ENCODE assay signal across 8 mouse cellular contexts in genomic region chr2:27043461-27043860, GRCm38 (mm10). TPM values are rescaled to one million over a fixed set of nuclear protein-coding genes. Genes with fewer than 3 reads are reported as not detected.
A peak's percentile ranks its signal among the peaks of the same experiment; 100 is the strongest.
DNase-seq lines count a peak whose midpoint lies in the region; ATAC-seq lines count a peak whose summit lies in the region.

No protein-coding gene starts in this region.

- ATAC-seq in common myeloid progenitor, adult 5-6 weeks (replicated peaks; ENCODE audit: low read depth, poor library complexity, severe bottlenecking) = peak; percentile 78
- ATAC-seq in megakaryocyte-erythroid progenitor cell, adult 5-6 weeks (replicated peaks; ENCODE audit: low FRiP score, low TSS enrichment, poor library complexity, severe bottlenecking) = peak; percentile 66

- peak; percentile 91 for DNase-seq in NIH3T3 (ENCODE audit: low read depth)
- DNase-seq in gastrocnemius, postnatal 14 days = peak; percentile 88
- peak; percentile 56 for DNase-seq in induced T-regulatory cell, adult 2 months (ENCODE audit: low read depth)
- DNase-seq in left cerebral cortex, adult 9 months (ENCODE audit: low spot score in 2 of 2) = peak; percentile 53 to 93
- DNase-seq in right cerebral cortex, postnatal 4 days = peak; percentile 91
- peak; percentile 79 to 87 for DNase-seq in urinary bladder, postnatal 4 days (ENCODE audit: low spot score in 2 of 2)

- intact Hi-C loops in gastrocnemius, postnatal 14 days (cut with DNase I; ENCODE audit: low total_unique reads) = loop anchor here (2.0 kb wide), 1 partner anchor 193 kb away; no protein-coding TSS in a partner anchor

RNA-seq across cellular contexts. Expression of gene Slc2a6, which starts 15.7 kb away (rescaled TPM):
- total RNA-seq in common myeloid progenitor, adult 5-6 weeks (2017) = 2.5 and 5.7 TPM in 2 replicates
- under 1 TPM; 0.11 to 0.62 TPM for total RNA-seq in gastrocnemius, postnatal 14 days (2021)
- total RNA-seq in megakaryocyte-erythroid progenitor cell, adult 5-6 weeks (2014; fragmentation: Nextera tagmentation) = 0.62 TPM in 1 of 2 replicates, not detected in the other
- total RNA-seq in megakaryocyte-erythroid progenitor cell, adult 5-6 weeks (2017) = 0.05 and 1.0 TPM in 2 replicates

RNA-seq across cellular contexts. Expression of gene Mymk, which starts 28.5 kb away (rescaled TPM):
- not detected in 2 replicates for total RNA-seq in common myeloid progenitor, adult 5-6 weeks (2017)
- total RNA-seq in gastrocnemius, postnatal 14 days (2021) = 10 to 100 TPM; 30.5 to 36.4 TPM
- not detected in 2 replicates for total RNA-seq in megakaryocyte-erythroid progenitor cell, adult 5-6 weeks (2014; fragmentation: Nextera tagmentation)
- total RNA-seq in megakaryocyte-erythroid progenitor cell, adult 5-6 weeks (2017) = not detected in 2 replicates

RNA-seq across cellular contexts. Expression of gene Cacfd1, which starts 33.7 kb away (rescaled TPM):
- 5.9 and 8.3 TPM in 2 replicates for total RNA-seq in common myeloid progenitor, adult 5-6 weeks (2017)
- 10 to 100 TPM; 21.2 to 21.4 TPM for total RNA-seq in gastrocnemius, postnatal 14 days (2021)
- total RNA-seq in megakaryocyte-erythroid progenitor cell, adult 5-6 weeks (2014; fragmentation: Nextera tagmentation) = 28.2 and 29.2 TPM in 2 replicates
- 5.5 and 14.6 TPM in 2 replicates for total RNA-seq in megakaryocyte-erythroid progenitor cell, adult 5-6 weeks (2017)

RNA-seq across cellular contexts. Expression of gene Adamtsl2, which starts 35.7 kb away (rescaled TPM):
- total RNA-seq in common myeloid progenitor, adult 5-6 weeks (2017) = not detected in 2 replicates
- total RNA-seq in gastrocnemius, postnatal 14 days (2021) = 10 to 100 TPM in 1 of 2 experiments, 1 to 10 TPM in 1; 6.3 to 10.5 TPM
- total RNA-seq in megakaryocyte-erythroid progenitor cell, adult 5-6 weeks (2014; fragmentation: Nextera tagmentation) = 1.2 TPM in 1 of 2 replicates, not detected in the other
- total RNA-seq in megakaryocyte-erythroid progenitor cell, adult 5-6 weeks (2017) = not detected in 2 replicates

Comparison
In these comparisons a context has a peak if more than half of its experiments do, and no peak if none do; other contexts are left out.
1. Peak in every context shown above with its lines: DNase-seq and ATAC-seq.
2. RNA of gene Mymk, which starts 28.5 kb away (total RNA-seq): 30.5 to 36.4 TPM in gastrocnemius, postnatal 14 days; not detected in common myeloid progenitor, adult 5-6 weeks and not detected in megakaryocyte-erythroid progenitor cell, adult 5-6 weeks; every median in the first group is over 10 times any median in the second.